Mouse (Mus musculus): ENCODE results near the gene Mettl1. TPM values are rescaled to one million over a fixed set of nuclear protein-coding genes. Genes with fewer than 3 reads are reported as not detected.

Mettl1 gene
- polyA plus RNA-seq, 1 experiment: 24.3 TPM

GRCm38 (mm10) chr10:127080901-127081780 lies 39.9 kb downstream of the Mettl1 start:
- Histone ChIP-seq H3K4me3 (ENCODE audit: insufficient read depth, low read length) (no peak overlapping the region), H3K27ac (ENCODE audit: insufficient read depth, low read length) (no peak overlapping the region), H3K4me1 (ENCODE audit: control insufficient read depth, insufficient read depth, low read length) (0 out of 2 replicates have a peak, but pooled peaks cover 1% of the 10 kb centered on the region)
- TF ChIP-seq POLR2A (IDR thresholded peaks at IDR 0.05; ENCODE audit: low read depth, low read length) (no peak), CTCF (IDR thresholded peaks at IDR 0.05; ENCODE audit: borderline replicate concordance, insufficient read depth, low read length) (no peak)

GRCm38 (mm10) chr10:127081996-127082620 lies 40.9 kb downstream of the Mettl1 start:
- H3K4me1 ChIP-seq (ENCODE audit: control insufficient read depth, insufficient read depth, low read length): 0 out of 2 replicates have a peak, but pooled peaks cover 1% of the 10 kb centered on the region
- no peak for TF ChIP-seq CTCF (IDR thresholded peaks at IDR 0.05; ENCODE audit: borderline replicate concordance, insufficient read depth, low read length)
- TF ChIP-seq POLR2A (IDR thresholded peaks at IDR 0.05; ENCODE audit: low read depth, low read length): no peak
- H3K4me3 ChIP-seq (ENCODE audit: insufficient read depth, low read length): no peak overlapping the region
- H3K27ac ChIP-seq (ENCODE audit: insufficient read depth, low read length): no peak overlapping the region

GRCm38 (mm10) chr10:127083292-127083914 lies 42.2 kb downstream of the Mettl1 start:
- Histone ChIP-seq H3K27ac (ENCODE audit: insufficient read depth, low read length) (no peak overlapping the region), H3K4me3 (ENCODE audit: insufficient read depth, low read length) (no peak overlapping the region)
- no peak for TF ChIP-seq CTCF (IDR thresholded peaks at IDR 0.05; ENCODE audit: borderline replicate concordance, insufficient read depth, low read length)
- TF ChIP-seq POLR2A (IDR thresholded peaks at IDR 0.05; ENCODE audit: low read depth, low read length): no peak

GRCm38 (mm10) chr10:127083915-127084306 lies 42.7 kb downstream of the Mettl1 start:
- H3K27ac ChIP-seq (ENCODE audit: insufficient read depth, low read length): no peak overlapping the region
- TF ChIP-seq POLR2A (IDR thresholded peaks at IDR 0.05; ENCODE audit: low read depth, low read length) (no peak), CTCF (IDR thresholded peaks at IDR 0.05; ENCODE audit: borderline replicate concordance, insufficient read depth, low read length) (no peak)
- H3K4me1 ChIP-seq (ENCODE audit: control insufficient read depth, insufficient read depth, low read length): no peaks in the 10 kb centered on the region
- no peak overlapping the region for H3K4me3 ChIP-seq (ENCODE audit: insufficient read depth, low read length)

More at GRCm38 (mm10) chr10:127083292-127083914, 42.2 kb downstream of the Mettl1 start:
- H3K4me1 ChIP-seq (ENCODE audit: control insufficient read depth, insufficient read depth, low read length): 0 out of 2 replicates have a peak, but pooled peaks cover 1% of the 10 kb centered on the region

- no peak for TF ChIP-seq POLR2A (IDR thresholded peaks at IDR 0.05; ENCODE audit: low read depth, low read length)
- TF ChIP-seq CTCF (IDR thresholded peaks at IDR 0.05; ENCODE audit: borderline replicate concordance, insufficient read depth, low read length): no peak
- H3K4me3 ChIP-seq (ENCODE audit: insufficient read depth, low read length): no peak overlapping the region
- H3K4me1 ChIP-seq (ENCODE audit: control insufficient read depth, insufficient read depth, low read length): no peaks in the 10 kb centered on the region
- H3K27ac ChIP-seq (ENCODE audit: insufficient read depth, low read length): no peak overlapping the region
Measured at GRCm38 (mm10) chr10:127085052-127085451, 43.8 kb downstream of the Mettl1 start.

- no peak overlapping the region for H3K4me3 ChIP-seq (ENCODE audit: insufficient read depth, low read length)
- TF ChIP-seq CTCF (IDR thresholded peaks at IDR 0.05; ENCODE audit: borderline replicate concordance, insufficient read depth, low read length): no peak
- no peak for TF ChIP-seq POLR2A (IDR thresholded peaks at IDR 0.05; ENCODE audit: low read depth, low read length)
- H3K4me1 ChIP-seq (ENCODE audit: control insufficient read depth, insufficient read depth, low read length): no peaks in the 10 kb centered on the region
- no peak overlapping the region for H3K27ac ChIP-seq (ENCODE audit: insufficient read depth, low read length)
Measured at GRCm38 (mm10) chr10:127085633-127086032, 44.4 kb downstream of the Mettl1 start.

GRCm38 (mm10) chr10:127090560-127091411 lies 49.6 kb downstream of the Mettl1 start:
- H3K27ac ChIP-seq (ENCODE audit: insufficient read depth, low read length): no peak overlapping the region
- TF ChIP-seq POLR2A (IDR thresholded peaks at IDR 0.05; ENCODE audit: low read depth, low read length) (no peak), CTCF (IDR thresholded peaks at IDR 0.05; ENCODE audit: borderline replicate concordance, insufficient read depth, low read length) (no peak)
- H3K4me3 ChIP-seq (ENCODE audit: insufficient read depth, low read length): no peak overlapping the region
- peaks cover 7% of the 10 kb centered on the region for H3K4me1 ChIP-seq (ENCODE audit: control insufficient read depth, insufficient read depth, low read length)

GRCm38 (mm10) chr10:127091507-127092396 lies 50.5 kb downstream of the Mettl1 start:
- H3K4me1 ChIP-seq (ENCODE audit: control insufficient read depth, insufficient read depth, low read length): peaks cover 7% of the 10 kb centered on the region
- no peak for TF ChIP-seq POLR2A (IDR thresholded peaks at IDR 0.05; ENCODE audit: low read depth, low read length)
- TF ChIP-seq CTCF (IDR thresholded peaks at IDR 0.05; ENCODE audit: borderline replicate concordance, insufficient read depth, low read length): no peak
- H3K4me3 ChIP-seq (ENCODE audit: insufficient read depth, low read length): no peak overlapping the region
- no peak overlapping the region for H3K27ac ChIP-seq (ENCODE audit: insufficient read depth, low read length)

Measured in embryonic fibroblast, embryonic 13.5 days (primary cell).